Mouse (Mus musculus) left cerebral cortex, adult 9 months (tissue): ENCODE data around the gene Tram2.

Source experiments
- DNase-seq, 2 experiments: peaks; one replicate each; pipeline ENCODE4 v3.0.0; 2022; ENCODE audit warnings: low spot score in 2 of 2

Tram2 gene

GRCm38 (mm10) chr1:21067536-21068221, 11.3 kb downstream of the Tram2 start:
- no peak for DNase-seq

- DNase-seq: no peak
These were observed 14.9 kb downstream of the Tram2 start for GRCm38 (mm10) chr1:21064153-21064552.

- no peak for DNase-seq
These were observed 19.5 kb downstream of the Tram2 start for GRCm38 (mm10) chr1:21059385-21060109.

GRCm38 (mm10) chr1:21053009-21053408, 26.0 kb downstream of the Tram2 start:
- no peak for DNase-seq

GRCm38 (mm10) chr1:21052608-21053007, 26.4 kb downstream of the Tram2 start:
- DNase-seq: no peak

- no peak for DNase-seq
These were observed 26.9 kb downstream of the Tram2 start for GRCm38 (mm10) chr1:21052132-21052545.

GRCm38 (mm10) chr1:21049005-21049404, 30.0 kb downstream of the Tram2 start:
- DNase-seq: no peak

GRCm38 (mm10) chr1:21048402-21048801, 30.6 kb downstream of the Tram2 start:
- no peak for DNase-seq

- no peak for DNase-seq
These were observed 36.6 kb downstream of the Tram2 start for GRCm38 (mm10) chr1:21042461-21042860.

GRCm38 (mm10) chr1:21040610-21041326, 38.3 kb downstream of the Tram2 start:
- no peak for DNase-seq

GRCm38 (mm10) chr1:21040173-21040572, 38.9 kb downstream of the Tram2 start:
- no peak for DNase-seq

GRCm38 (mm10) chr1:21039564-21039963, 39.5 kb downstream of the Tram2 start:
- DNase-seq: no peak

GRCm38 (mm10) chr1:21037881-21038601, 41.0 kb downstream of the Tram2 start:
- DNase-seq: no peak

- DNase-seq: no peak
These were observed 43.2 kb downstream of the Tram2 start for GRCm38 (mm10) chr1:21035878-21036277.

GRCm38 (mm10) chr1:21033792-21034119, 45.3 kb downstream of the Tram2 start:
- DNase-seq: no peak

GRCm38 (mm10) chr1:21033065-21033791, 45.8 kb downstream of the Tram2 start:
- DNase-seq: no peak

- DNase-seq: no peak
These were observed 47.4 kb downstream of the Tram2 start for GRCm38 (mm10) chr1:21031650-21032049.

- no peak for DNase-seq
These were observed 50.0 kb downstream of the Tram2 start for GRCm38 (mm10) chr1:21029000-21029399.

- DNase-seq: no peak
These were observed 52.5 kb downstream of the Tram2 start for GRCm38 (mm10) chr1:21026534-21026933.

GRCm38 (mm10) chr1:21025203-21025602, 53.8 kb downstream of the Tram2 start:
- no peak for DNase-seq

- DNase-seq: no peak
These were observed 55.9 kb downstream of the Tram2 start for GRCm38 (mm10) chr1:21023101-21023500.
